Mouse (Mus musculus): ENCODE measurements around the gene Etv5. TPM values are rescaled to one million over a fixed set of nuclear protein-coding genes. Genes with fewer than 3 reads are reported as not detected.

Gene Etv5
- polyA plus RNA-seq (2015; fragmentation: Nextera tagmentation; extraction: Ambion mirVana): 17.4 and 18.0 TPM in 2 replicates

DNA sequence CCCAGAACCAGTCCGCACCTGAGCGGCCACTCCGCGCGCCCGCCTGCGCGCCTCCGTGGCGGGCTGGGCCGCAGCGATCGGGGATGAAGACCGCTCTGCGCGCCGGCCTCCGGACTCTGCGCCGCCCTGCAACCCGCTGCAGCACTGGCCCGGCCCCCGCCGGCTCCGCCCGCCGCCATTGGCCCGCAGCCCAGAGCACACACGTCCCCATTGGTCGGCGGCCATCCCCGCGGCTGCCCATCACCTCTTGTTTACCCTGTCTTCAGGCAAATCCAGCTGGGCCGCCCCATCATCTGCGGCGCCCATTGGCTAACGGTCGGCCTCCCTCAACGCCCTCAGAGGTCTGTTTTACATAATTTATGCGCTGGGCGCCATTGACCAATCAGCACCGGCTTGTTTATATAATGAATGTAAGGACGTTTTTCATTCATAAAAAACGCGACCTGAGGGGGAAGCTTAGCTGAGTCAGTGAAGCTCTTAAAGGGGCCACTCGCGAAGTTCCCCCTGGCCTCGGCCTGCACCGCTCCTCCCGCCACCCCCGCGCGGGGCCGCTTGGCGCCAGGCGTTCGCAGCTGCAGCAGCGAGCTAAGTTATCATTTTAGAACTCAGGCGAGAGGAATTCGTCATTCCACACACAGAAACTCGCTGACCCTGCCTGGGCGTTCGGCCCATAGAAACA is at the start of gene Etv5:
TSS of gene Etv5 (minus strand) at position 221 of the 679 bp plus-strand sequence.
- ATAC-seq (ENCODE audit: insufficient read depth, low FRiP score): peak; percentile 97
- WGBS: under 1% methylated on average over 61 of the region's 63 CpGs

DNA sequence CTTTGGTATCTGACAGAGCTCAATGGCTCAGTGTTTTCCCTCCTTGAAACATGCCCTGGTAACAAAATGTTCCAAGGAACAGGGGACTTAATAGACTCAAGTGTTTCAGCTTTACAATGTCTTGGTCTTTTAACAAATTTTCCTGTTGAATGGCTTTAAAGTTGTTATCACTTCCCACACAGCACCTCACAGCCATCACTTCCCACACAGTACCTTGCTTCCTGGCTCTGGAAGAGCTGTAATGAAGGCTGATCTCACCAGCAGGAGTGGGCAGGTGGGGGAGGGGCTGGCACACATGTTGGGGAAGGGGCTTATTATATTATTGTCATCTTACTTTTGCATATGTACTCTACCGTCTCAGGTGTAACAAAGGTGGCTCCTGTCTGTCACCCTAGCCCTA is 44.4 kb upstream of the Etv5 start:
- ATAC-seq (ENCODE audit: insufficient read depth, low FRiP score): no peak
- Histone ChIP-seq H3K4me1 (ENCODE audit: control insufficient read depth, insufficient read depth, low read length) (no peaks in the 10 kb centered on the region), H3K4me2 (ENCODE audit: low read depth, low read length) (no peak overlapping the region), H3K36me3 (ENCODE audit: control insufficient read depth, insufficient read depth, low read length) (no peaks in the 10 kb centered on the region), H3K4me3 (replicated peaks; ENCODE audit: low read length) (no peak overlapping the region), H3K27me3 (ENCODE audit: control insufficient read depth, insufficient read depth, low read length) (no peaks in the 10 kb centered on the region), H3K9me3 (replicated peaks; ENCODE audit: control insufficient read depth, low read length) (no peaks in the 10 kb centered on the region), H3K9ac (ENCODE audit: low read length) (no peak overlapping the region), H3K27ac (ENCODE audit: low read length) (no peak overlapping the region)
- 85% methylated on average over 1 of the region's 1 CpGs for WGBS

More for the DNA sequence above, at the start of gene Etv5:
- H3K9ac ChIP-seq (ENCODE audit: low read length): peak within 1 kb of the TSS; percentile 85
- H3K4me2 ChIP-seq (ENCODE audit: low read depth, low read length): peak within 1 kb of the TSS; percentile 98
- no peaks in the 10 kb centered on the region for H3K36me3 ChIP-seq (ENCODE audit: control insufficient read depth, insufficient read depth, low read length)
- H3K4me1 ChIP-seq (ENCODE audit: control insufficient read depth, insufficient read depth, low read length): peaks cover 16% of the 10 kb centered on the region
- H3K4me3 ChIP-seq (replicated peaks; ENCODE audit: low read length): peak within 1 kb of the TSS; percentile 82
- H3K27me3 ChIP-seq (ENCODE audit: control insufficient read depth, insufficient read depth, low read length): peaks cover 7% of the 10 kb centered on the region
- H3K27ac ChIP-seq (ENCODE audit: low read length): peak within 1 kb of the TSS; percentile 87
- no peaks in the 10 kb centered on the region for H3K9me3 ChIP-seq (replicated peaks; ENCODE audit: control insufficient read depth, low read length)

DNA sequence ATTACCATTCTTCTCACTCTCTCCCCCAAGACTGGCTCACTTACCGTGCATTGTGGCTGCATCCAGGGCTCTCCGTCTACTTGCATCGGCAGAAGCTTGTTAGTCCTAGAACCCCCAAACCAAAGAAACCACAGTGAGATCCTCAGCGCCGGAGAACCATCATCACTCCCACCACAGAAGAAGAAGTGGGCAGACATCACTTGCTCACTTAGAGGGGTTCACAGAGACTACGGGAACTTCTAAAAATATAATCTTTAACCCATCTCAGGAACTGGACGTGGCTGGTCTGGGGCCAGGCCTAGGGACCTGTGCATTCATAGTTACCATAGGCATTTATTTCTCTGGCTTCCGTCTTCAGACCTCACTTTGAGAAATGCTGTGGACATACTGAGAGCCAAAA is 39.8 kb upstream of the Etv5 start:
- no peak overlapping the region for H3K9ac ChIP-seq (ENCODE audit: low read length)
- no peaks in the 10 kb centered on the region for H3K27me3 ChIP-seq (ENCODE audit: control insufficient read depth, insufficient read depth, low read length)
- no peak overlapping the region for H3K4me3 ChIP-seq (replicated peaks; ENCODE audit: low read length)
- no peak for ATAC-seq (ENCODE audit: insufficient read depth, low FRiP score)
- no peaks in the 10 kb centered on the region for H3K4me1 ChIP-seq (ENCODE audit: control insufficient read depth, insufficient read depth, low read length)
- H3K36me3 ChIP-seq (ENCODE audit: control insufficient read depth, insufficient read depth, low read length): no peaks in the 10 kb centered on the region
- H3K4me2 ChIP-seq (ENCODE audit: low read depth, low read length): no peak overlapping the region
- H3K9me3 ChIP-seq (replicated peaks; ENCODE audit: control insufficient read depth, low read length): no peaks in the 10 kb centered on the region
- 86% methylated on average over 8 of the region's 8 CpGs for WGBS
- H3K27ac ChIP-seq (ENCODE audit: low read length): no peak overlapping the region

DNA sequence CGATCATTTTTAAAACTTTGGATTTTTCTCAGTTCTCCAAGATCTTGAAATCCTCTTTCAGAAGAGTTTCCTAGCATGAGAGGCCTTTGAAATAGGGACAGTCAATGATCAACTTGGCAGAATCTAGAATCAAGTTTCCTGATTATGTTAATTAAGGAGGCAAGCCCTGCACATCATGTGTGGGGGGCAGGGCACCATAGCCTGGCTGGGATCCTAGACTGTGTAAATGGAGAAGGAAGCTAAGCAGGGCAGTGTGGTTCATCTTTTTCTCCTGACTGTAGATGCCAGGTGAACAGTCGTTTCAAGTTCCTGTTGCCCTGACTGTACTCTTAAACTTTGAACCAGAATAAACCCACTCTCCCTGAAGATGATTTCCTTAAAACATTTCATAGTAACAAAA is 32.2 kb upstream of the Etv5 start:
- Histone ChIP-seq H3K4me3 (replicated peaks; ENCODE audit: low read length) (no peak overlapping the region), H3K9me3 (replicated peaks; ENCODE audit: control insufficient read depth, low read length) (no peaks in the 10 kb centered on the region), H3K27ac (ENCODE audit: low read length) (no peak overlapping the region), H3K9ac (ENCODE audit: low read length) (no peak overlapping the region), H3K4me2 (ENCODE audit: low read depth, low read length) (no peak overlapping the region), H3K36me3 (ENCODE audit: control insufficient read depth, insufficient read depth, low read length) (no peaks in the 10 kb centered on the region), H3K4me1 (ENCODE audit: control insufficient read depth, insufficient read depth, low read length) (peaks cover 2% of the 10 kb centered on the region; the same call in 1 of the 2 replicates), H3K27me3 (ENCODE audit: control insufficient read depth, insufficient read depth, low read length) (no peaks in the 10 kb centered on the region)
- 78% methylated on average over 2 of the region's 2 CpGs for WGBS
- ATAC-seq (ENCODE audit: insufficient read depth, low FRiP score): no peak

DNA sequence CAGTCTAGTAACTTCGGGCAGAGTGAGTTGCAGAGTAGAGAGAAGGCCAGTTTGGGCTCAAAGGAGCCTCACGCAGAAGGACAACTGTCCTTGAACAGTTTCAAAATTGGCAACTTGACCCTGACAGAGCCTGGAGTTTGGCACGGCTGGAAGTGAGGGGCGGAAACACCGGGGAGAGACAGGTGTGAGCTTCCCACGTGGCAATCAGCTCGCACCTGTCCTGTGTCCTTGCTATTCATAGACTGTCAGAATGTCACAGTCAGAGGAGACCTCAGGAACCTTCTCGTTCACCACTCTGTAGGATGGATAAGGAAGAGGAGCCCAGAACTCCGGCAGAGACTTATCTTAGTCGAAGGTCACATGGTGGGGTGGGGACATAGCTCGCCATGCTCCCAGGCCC is 29.9 kb upstream of the Etv5 start:
- H3K4me2 ChIP-seq (ENCODE audit: low read depth, low read length): no peak overlapping the region
- no peaks in the 10 kb centered on the region for H3K36me3 ChIP-seq (ENCODE audit: control insufficient read depth, insufficient read depth, low read length)
- H3K27ac ChIP-seq (ENCODE audit: low read length): no peak overlapping the region
- no peaks in the 10 kb centered on the region for H3K27me3 ChIP-seq (ENCODE audit: control insufficient read depth, insufficient read depth, low read length)
- peaks cover 2% of the 10 kb centered on the region; the same call in 1 of the 2 replicates for H3K4me1 ChIP-seq (ENCODE audit: control insufficient read depth, insufficient read depth, low read length)
- H3K9me3 ChIP-seq (replicated peaks; ENCODE audit: control insufficient read depth, low read length): no peaks in the 10 kb centered on the region
- 66% methylated on average over 11 of the region's 11 CpGs for WGBS
- no peak overlapping the region for H3K4me3 ChIP-seq (replicated peaks; ENCODE audit: low read length)
- ATAC-seq (ENCODE audit: insufficient read depth, low FRiP score): no peak
- no peak overlapping the region for H3K9ac ChIP-seq (ENCODE audit: low read length)

DNA sequence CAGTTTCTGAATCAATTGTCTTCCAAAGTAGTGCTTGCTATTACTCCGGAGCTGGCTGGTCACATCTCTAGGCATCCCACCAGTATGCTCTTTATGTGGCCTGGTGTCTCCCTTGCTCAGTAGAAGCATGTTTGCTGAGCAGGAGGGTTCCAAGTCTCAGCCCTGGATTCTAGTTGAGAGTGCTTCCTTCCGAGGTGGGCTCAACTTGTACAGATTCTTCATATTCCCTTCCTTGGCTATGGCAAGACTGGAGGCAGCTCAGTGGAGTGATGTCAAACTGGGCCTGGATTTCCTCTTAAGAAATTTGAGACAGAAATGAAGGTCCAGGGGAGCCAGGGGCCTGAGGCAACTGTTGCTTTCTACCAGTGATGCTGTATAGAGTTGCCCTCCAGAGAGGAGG is 27.6 kb upstream of the Etv5 start:
- no peak overlapping the region for H3K27ac ChIP-seq (ENCODE audit: low read length)
- H3K4me2 ChIP-seq (ENCODE audit: low read depth, low read length): no peak overlapping the region
- 81% methylated on average over 2 of the region's 2 CpGs for WGBS
- no peaks in the 10 kb centered on the region for H3K27me3 ChIP-seq (ENCODE audit: control insufficient read depth, insufficient read depth, low read length)
- H3K9me3 ChIP-seq (replicated peaks; ENCODE audit: control insufficient read depth, low read length): no peaks in the 10 kb centered on the region
- no peak for ATAC-seq (ENCODE audit: insufficient read depth, low FRiP score)
- peaks cover 2% of the 10 kb centered on the region; the same call in 1 of the 2 replicates for H3K4me1 ChIP-seq (ENCODE audit: control insufficient read depth, insufficient read depth, low read length)
- H3K4me3 ChIP-seq (replicated peaks; ENCODE audit: low read length): no peak overlapping the region
- H3K36me3 ChIP-seq (ENCODE audit: control insufficient read depth, insufficient read depth, low read length): no peaks in the 10 kb centered on the region
- no peak overlapping the region for H3K9ac ChIP-seq (ENCODE audit: low read length)

DNA sequence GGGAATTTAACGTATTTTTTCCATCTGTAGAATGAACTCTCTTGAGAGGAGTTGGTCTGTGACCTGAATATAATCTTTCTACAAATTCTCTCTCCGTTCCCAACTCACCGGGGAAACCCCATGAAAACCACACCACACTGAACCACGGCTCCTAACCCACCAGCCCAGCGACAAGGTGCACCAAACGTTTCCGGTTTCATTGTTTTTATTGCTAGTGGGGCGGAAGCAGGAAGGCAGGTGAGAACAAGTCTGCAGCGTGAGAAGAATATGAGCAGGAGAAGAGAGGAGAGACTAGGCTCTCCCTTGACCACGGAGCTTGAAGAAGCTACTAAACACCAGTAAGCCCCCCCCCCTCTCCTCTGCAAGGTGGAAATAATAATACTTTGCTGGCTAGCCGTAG is 26.9 kb upstream of the Etv5 start:
- 69% methylated on average over 11 of the region's 11 CpGs for WGBS
- H3K9me3 ChIP-seq (replicated peaks; ENCODE audit: control insufficient read depth, low read length): no peaks in the 10 kb centered on the region
- no peak overlapping the region for H3K9ac ChIP-seq (ENCODE audit: low read length)
- H3K27me3 ChIP-seq (ENCODE audit: control insufficient read depth, insufficient read depth, low read length): no peaks in the 10 kb centered on the region
- H3K4me2 ChIP-seq (ENCODE audit: low read depth, low read length): no peak overlapping the region
- H3K4me1 ChIP-seq (ENCODE audit: control insufficient read depth, insufficient read depth, low read length): peaks cover 2% of the 10 kb centered on the region; the same call in 1 of the 2 replicates
- H3K27ac ChIP-seq (ENCODE audit: low read length): no peak overlapping the region
- no peak overlapping the region for H3K4me3 ChIP-seq (replicated peaks; ENCODE audit: low read length)
- H3K36me3 ChIP-seq (ENCODE audit: control insufficient read depth, insufficient read depth, low read length): no peaks in the 10 kb centered on the region
- no peak for ATAC-seq (ENCODE audit: insufficient read depth, low FRiP score)

DNA sequence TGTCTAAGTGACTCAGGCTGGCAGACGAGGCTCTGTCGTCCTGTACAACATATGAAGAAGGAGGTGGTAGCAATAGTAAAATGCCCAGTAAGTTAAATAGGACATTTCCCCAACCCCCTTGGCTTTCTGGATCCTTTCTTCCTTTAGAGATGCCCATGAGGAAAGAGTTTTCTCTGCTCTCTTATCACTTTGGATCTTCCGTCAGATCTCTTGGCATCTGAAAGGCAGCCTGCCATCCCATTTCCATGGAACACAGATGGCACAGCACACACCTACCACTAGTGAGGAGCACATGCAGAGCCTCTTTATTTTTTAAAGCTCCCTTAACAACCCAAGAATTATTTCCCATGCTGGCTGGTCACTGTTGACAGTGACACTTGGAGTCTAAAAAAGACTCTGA is 22.7 kb upstream of the Etv5 start:
- Histone ChIP-seq H3K36me3 (ENCODE audit: control insufficient read depth, insufficient read depth, low read length) (no peaks in the 10 kb centered on the region), H3K27ac (ENCODE audit: low read length) (no peak overlapping the region), H3K4me2 (ENCODE audit: low read depth, low read length) (no peak overlapping the region), H3K9me3 (replicated peaks; ENCODE audit: control insufficient read depth, low read length) (no peaks in the 10 kb centered on the region), H3K4me3 (replicated peaks; ENCODE audit: low read length) (no peak overlapping the region), H3K27me3 (ENCODE audit: control insufficient read depth, insufficient read depth, low read length) (no peaks in the 10 kb centered on the region), H3K9ac (ENCODE audit: low read length) (no peak overlapping the region), H3K4me1 (ENCODE audit: control insufficient read depth, insufficient read depth, low read length) (no peaks in the 10 kb centered on the region)
- 89% methylated on average over 3 of the region's 3 CpGs for WGBS
- ATAC-seq (ENCODE audit: insufficient read depth, low FRiP score): no peak

DNA sequence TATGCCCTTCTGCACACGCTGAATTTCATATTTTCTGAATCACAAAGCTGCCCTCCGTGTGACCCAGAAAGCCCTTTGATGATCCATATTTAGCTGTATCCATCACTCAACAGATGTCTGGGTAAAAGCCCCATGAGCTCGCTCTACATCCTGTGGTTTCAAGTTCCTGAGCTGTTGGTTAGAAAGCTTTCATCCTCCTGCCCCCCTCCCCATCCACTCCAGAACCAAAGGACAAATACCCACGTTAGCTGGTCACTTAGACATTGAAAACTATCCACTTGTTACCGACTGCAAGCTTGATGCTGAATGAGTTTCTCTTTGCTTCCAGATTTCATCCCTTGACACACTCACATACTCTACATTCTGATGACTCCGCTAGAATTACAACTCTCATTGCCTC is 22.2 kb upstream of the Etv5 start:
- Histone ChIP-seq H3K9me3 (replicated peaks; ENCODE audit: control insufficient read depth, low read length) (no peaks in the 10 kb centered on the region), H3K9ac (ENCODE audit: low read length) (no peak overlapping the region), H3K36me3 (ENCODE audit: control insufficient read depth, insufficient read depth, low read length) (no peaks in the 10 kb centered on the region), H3K27ac (ENCODE audit: low read length) (no peak overlapping the region), H3K4me3 (replicated peaks; ENCODE audit: low read length) (no peak overlapping the region), H3K4me1 (ENCODE audit: control insufficient read depth, insufficient read depth, low read length) (no peaks in the 10 kb centered on the region), H3K4me2 (ENCODE audit: low read depth, low read length) (no peak overlapping the region), H3K27me3 (ENCODE audit: control insufficient read depth, insufficient read depth, low read length) (no peaks in the 10 kb centered on the region)
- ATAC-seq (ENCODE audit: insufficient read depth, low FRiP score): no peak
- WGBS: 52% methylated on average over 6 of the region's 6 CpGs
